Mouse (Mus musculus) cerebellum, adult 2 months (tissue): ENCODE data around the gene Slc10a1.

Source experiments
- CTCF ChIP-seq: fragments of 200-500 bp; IDR thresholded peaks from 2 replicates; pipeline ENCODE4 v1.5.1; 2011; ENCODE audit warnings: low read depth, mild to moderate bottlenecking, control low read depth, low read length, moderate library complexity, borderline replicate concordance; ENCODE audit not compliant: insufficient read depth
- POLR2A ChIP-seq: fragments of 200-500 bp; IDR thresholded peaks from 2 replicates; pipeline ENCODE4 v1.6.1; 2011; ENCODE audit warnings: low read length, control low read depth, borderline replicate concordance; ENCODE audit not compliant: insufficient read depth

DNA sequence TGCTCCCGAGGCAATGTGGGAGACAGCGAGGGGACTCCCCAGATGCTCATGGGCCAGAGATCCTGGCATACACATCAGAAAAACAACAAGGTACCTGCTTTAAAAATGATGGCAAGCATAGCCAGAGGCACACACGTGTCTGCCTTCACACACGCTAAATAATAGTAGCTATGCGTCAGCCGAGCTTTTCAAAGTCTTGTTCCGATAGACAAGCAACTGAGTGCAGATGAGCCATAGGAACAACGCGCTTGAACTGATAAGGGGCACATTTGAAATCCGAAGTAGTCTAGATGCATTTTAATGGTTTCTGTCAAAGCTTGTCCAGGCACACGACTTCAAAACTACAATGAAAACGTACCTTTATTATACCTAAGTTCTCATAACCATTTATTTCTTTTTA is 49.1 kb upstream of the Slc10a1 start:
- TF ChIP-seq CTCF: no peak
- no peak for TF ChIP-seq POLR2A
